Mouse (Mus musculus): ENCODE measurements around the gene Rps29.

Gene Rps29

DNA sequence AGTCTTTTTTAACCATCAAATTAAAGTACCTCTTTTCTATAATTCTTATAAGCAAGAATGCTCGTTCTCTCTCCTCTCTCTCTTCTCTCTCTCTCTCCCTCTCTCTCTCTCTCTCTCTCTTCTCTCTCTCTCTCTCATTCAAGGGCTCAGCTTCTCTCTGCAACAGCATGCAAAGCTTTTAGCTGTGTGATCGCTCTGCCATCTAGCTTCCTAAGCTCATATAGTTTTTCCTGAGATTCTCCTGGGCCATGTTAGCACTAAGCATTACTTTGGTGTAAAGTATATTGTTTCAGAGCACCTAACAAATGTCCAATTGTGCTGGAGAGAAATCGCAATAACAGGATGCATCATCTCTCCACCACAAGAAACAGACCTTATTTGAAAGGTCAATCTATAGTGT is 19.8 kb downstream of the Rps29 start:
- intact Hi-C loops (cut with DNase I), result no loop called here

DNA sequence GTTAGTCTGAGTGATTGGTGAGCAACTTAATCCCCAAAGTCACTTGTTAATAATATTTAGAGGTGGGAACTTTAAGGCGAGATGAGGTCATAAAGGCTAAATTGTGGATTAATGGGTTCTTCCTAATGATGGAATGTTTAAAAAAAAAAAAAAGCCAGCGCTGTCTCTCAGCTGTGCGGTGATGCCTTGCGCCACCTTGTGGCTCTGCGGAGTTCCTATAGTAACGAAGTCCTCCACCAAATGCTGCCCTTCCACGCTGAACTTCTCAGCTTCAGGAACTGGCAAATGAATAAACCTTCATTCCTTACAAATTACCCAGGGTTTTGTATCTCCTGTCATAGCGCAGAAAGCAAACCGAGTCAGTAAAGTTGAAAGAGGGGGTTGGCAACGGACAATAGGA is 27.0 kb downstream of the Rps29 start:
- intact Hi-C loops (cut with DNase I), result no loop called here

DNA sequence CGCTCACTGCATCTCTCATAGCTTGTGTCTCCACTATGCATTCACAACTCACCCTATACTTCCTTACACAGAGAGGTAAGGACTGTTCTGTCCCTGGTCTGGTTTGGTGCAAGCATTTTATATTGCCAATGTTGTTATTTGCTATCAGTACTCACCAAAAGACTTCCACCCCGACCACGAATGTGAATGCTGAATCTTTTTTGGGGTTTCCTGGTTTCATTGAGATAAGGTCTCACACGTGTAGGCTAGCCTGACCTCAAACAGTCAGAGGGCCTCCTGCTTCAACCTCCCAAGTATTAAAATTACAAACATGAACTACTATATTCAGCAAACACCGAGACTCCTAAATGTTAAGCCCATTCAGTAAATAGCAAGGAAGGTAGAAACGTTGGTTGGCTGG is 27.7 kb downstream of the Rps29 start:
- intact Hi-C loops (cut with DNase I), result no loop called here

DNA sequence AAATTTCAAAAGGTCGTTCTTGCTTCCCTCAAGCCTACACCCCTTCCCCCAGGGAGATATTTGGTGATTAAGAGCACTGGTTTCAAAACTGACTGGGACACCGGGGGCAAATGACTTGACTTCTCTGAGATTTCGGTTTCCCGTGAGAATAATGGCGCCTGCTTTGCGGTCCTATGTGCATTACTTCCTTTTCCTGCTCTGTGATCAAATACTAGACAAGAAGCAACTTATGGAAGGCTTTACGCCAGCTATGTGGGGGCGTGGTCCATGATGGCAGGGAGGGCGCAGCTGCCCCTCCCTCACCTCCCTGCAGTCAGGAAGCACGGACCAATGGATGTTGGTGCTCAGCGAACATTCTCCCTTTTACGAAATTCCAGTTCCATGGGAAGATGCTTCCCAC is 28.5 kb downstream of the Rps29 start:
- intact Hi-C loops (cut with DNase I), result no loop called here

DNA sequence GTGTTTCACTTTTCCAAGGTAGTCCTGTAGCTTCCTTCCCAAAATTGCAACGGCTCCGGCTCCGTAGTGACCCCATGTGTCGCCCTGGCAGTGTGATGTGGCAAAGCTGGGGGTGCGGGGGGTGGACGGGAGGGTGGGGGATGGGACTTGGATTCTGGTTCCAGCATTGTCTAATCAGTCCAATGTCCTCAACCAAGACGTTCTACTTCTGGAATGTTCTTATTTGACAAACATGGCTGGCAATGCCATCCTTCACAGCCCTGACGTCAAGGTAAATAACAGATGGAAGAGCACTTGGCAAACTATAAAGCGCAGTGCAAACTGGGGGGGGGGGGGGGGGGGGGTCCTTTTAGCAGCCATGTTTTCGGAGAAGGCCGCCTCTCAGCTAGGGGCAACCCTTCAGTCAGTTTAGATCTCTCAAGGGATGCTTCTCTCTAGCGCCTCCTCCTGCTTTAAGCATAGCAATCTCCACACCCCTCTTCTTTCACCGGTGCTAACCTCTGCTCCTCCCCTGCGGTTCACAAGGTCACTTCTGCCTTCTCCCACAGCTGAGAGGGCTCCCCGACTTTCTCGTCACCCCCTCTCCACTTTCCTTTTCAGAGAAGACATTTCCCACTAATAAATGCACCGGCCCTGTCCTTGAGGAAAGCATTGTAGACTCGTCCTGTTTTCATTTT is 29.2 kb downstream of the Rps29 start:
- intact Hi-C loops (cut with DNase I), result no loop called here

DNA sequence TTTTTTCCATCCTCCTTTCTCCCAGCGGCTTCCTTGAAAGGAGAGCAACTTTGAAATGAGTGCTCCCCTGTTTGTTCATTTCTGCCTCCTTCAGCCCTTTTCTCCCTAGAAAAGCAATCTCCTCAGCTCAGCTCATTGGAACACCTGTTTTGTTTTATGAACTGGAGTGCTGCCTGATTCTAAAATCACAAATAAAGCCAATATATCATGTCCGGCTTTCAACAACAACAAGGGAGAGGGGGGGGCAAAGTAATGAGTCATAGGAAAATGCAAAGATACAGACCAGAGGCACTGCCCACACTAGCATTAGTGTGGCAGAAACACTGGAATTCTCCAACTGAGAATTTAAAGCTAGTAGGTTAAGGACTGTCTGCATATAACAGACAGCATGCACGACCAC is 31.4 kb downstream of the Rps29 start:
- intact Hi-C loops (cut with DNase I), result no loop called here

DNA sequence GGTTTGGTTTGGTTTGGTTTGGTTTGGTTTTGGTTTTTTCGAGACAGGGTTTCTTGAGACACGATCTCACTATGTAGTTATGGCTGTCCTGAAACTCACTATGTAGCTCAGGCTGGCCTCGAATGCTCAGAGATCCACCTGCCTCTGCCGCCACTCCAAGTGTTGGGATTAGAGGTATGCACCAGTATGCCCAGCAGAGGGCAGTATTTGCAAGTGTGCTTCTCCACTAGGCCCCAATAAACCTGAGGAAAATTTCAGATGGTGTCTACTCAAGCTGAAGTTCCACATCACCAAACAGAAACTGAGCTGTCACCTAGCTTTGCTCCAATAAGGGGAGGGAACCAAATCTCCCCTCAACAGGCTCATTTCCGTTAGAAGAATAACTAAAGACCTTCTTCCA is 31.8 kb downstream of the Rps29 start:
- intact Hi-C loops (cut with DNase I), result no loop called here

DNA sequence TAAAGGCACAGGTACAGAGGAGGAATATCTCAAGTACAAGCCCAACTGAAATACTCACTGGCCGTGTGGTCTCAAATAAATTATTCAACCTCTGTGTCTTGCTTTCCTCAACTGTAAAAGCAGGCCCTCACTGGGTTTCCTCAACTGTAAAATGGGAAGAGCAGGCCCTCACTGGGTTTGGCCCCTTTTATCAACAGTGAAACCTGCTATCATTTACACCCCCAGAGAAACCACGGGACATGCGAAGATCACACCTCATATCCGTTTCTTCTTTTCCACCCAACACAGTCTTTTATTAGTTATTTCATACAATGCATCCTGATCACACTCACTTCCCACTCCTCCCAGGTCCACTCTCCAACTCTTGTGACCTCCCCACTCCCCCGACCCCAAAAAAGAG is 33.9 kb downstream of the Rps29 start:
- intact Hi-C loops (cut with DNase I), result no loop called here

DNA sequence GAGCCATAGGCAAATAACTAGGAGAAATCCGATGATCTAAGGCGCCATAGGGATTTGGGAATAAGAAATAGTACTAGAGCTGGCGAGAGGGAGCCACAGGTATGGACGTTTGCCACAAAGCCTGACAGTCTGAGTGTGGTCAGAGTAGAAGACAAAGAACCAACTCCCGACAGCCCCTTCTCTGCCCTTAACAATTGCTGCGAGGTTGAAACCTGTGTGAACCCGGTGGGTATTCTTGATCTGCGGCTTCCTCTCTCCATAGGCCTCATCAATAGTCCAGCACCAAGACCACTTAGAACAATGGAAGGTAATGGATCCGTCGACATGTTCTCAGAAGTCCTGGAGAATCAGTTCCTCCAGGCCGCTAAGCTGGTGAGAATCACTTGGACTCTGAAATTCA is 36.2 kb downstream of the Rps29 start:
- intact Hi-C loops (cut with DNase I), result no loop called here

DNA sequence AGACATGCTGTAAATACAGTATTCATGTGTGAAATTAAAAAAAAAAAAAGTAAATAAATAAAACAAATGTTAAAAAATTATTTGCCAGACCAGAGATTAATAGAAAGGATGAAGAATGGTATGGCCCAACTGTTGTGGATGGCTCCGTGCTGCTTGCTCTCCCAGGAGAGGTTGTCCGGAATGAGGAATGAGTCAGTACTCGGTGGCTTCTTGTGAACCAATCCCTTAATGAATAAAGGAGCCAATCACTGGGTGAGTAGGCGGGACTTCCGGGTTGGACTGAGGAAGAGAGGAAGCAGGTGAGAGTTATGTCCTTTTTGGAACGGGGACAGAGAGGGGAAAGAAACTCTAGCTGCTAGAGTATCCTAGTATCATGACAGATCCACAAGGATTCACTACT is 39.1 kb downstream of the Rps29 start:
- intact Hi-C loops (cut with DNase I), result no loop called here

Small RNA genes lying within 50 kb of the gene (microRNA-seq; reads per million reads assigned to microRNA genes)
- gene Gm47287 (0 reads per million in 2 experiments), gene Gm47295 (0.49 to 0.80 reads per million in 2 experiments)
